Mouse (Mus musculus): ENCODE results near the gene Ubqln3. TPM values are rescaled to one million over a fixed set of nuclear protein-coding genes. Genes with fewer than 3 reads are reported as not detected.

Gene Ubqln3
- not detected in 2 replicates for polyA plus RNA-seq (2014; fragmentation: Nextera tagmentation; extraction: Ambion mirVana)

DNA sequence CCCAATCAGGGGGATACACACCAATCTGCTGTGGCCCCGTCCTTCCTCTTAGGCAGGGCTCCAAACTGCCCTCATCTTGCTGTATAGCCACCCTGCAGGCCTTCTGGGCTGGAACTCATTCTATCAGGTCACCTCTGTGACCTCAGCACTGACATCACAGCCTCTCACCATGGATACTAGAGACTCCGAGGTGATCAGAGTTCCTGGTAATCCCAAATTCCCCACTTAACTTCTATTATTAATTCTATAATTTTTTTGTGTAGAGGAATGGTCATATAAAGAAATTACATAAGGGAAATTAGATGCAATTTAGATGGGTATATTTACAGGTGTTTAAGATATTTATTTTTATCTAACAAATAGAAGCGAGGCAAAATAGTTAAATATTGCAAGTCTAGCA, at the start of gene Ubqln3:
Ubqln3 (minus strand) TSS at position 101 of the 400 bp plus-strand sequence.
- Histone ChIP-seq H3K4me2 (no peak within 1 kb of the TSS), H3K27me3 (ENCODE audit: control insufficient read depth, insufficient read depth, low read length) (no peaks in the 10 kb centered on the region), H3K4me3 (ENCODE audit: low read depth, low read length) (no peak within 1 kb of the TSS), H3K4me1 (ENCODE audit: control insufficient read depth, insufficient read depth, low read length) (no peaks in the 10 kb centered on the region), H3K9ac (ENCODE audit: low read length) (no peak within 1 kb of the TSS), H3K9me3 (ENCODE audit: control insufficient read depth, low read length) (no peaks in the 10 kb centered on the region), H3K27ac (ENCODE audit: low read depth, low read length) (no peak within 1 kb of the TSS), H3K36me3 (ENCODE audit: control insufficient read depth, insufficient read depth, low read length) (no peaks in the 10 kb centered on the region)
- 79% methylated on average over 3 of the region's 3 CpGs for WGBS
- ATAC-seq (ENCODE audit: low FRiP score): no peak
- no peak for DNase-seq (ENCODE audit: low spot score, missing footprints)

DNA sequence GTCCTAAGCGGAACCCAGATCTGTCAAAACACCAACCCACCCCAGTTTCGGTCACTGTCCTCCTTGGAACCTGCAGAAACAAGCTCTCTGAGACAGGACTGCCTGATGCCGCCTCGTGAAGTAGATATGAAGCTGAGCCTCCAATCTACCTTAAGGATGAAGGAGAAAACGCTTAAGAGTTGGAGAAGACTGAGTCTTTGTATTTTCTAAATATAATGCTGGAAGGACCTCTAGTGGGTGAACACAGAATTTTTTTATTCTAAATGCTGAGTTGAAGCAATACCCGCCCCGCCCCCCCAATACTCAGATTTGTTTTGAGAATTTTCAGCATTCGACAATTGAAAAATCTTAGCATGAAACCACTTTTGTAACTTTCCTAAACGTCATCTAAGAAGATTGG, 48.2 kb upstream of the Ubqln3 start:
- H3K9me3 ChIP-seq (ENCODE audit: control insufficient read depth, low read length): no peaks in the 10 kb centered on the region
- DNase-seq (ENCODE audit: low spot score, missing footprints) (no peak), ATAC-seq (ENCODE audit: low FRiP score) (no peak)
- H3K4me3 ChIP-seq (ENCODE audit: low read depth, low read length): no peak overlapping the region
- H3K36me3 ChIP-seq (ENCODE audit: control insufficient read depth, insufficient read depth, low read length): no peaks in the 10 kb centered on the region
- H3K4me2 ChIP-seq: no peak overlapping the region
- no peaks in the 10 kb centered on the region for H3K4me1 ChIP-seq (ENCODE audit: control insufficient read depth, insufficient read depth, low read length)
- H3K27ac ChIP-seq (ENCODE audit: low read depth, low read length): no peak overlapping the region
- no peaks in the 10 kb centered on the region for H3K27me3 ChIP-seq (ENCODE audit: control insufficient read depth, insufficient read depth, low read length)
- H3K9ac ChIP-seq (ENCODE audit: low read length): no peak overlapping the region
- WGBS: 59% methylated on average over 9 of the region's 9 CpGs

DNA sequence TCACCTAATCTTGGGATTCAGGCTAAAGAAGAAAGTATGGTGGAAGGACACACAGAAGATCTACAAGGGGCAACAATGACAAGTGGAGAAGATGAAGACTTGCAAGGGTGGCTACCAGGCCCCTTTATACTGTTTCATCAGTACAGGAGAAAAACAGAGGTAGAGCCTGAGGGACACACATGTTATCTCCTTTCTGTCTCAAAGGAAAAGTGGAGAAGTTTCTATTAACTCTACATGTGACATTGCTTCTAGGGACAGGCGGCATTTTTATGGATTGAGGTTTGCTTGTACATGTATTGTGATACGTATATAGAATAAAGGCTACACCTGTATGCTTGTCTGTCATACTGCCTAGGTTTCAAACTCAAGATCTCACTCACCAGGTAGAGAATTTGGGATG, 40.2 kb upstream of the Ubqln3 start, which contains the start of gene Olfr648:
Olfr648 (minus strand) TSS at position 101 of the 400 bp plus-strand sequence.
- 89% methylated on average over 2 of the region's 2 CpGs for WGBS
- Histone ChIP-seq H3K36me3 (ENCODE audit: control insufficient read depth, insufficient read depth, low read length) (no peaks in the 10 kb centered on the region), H3K4me1 (ENCODE audit: control insufficient read depth, insufficient read depth, low read length) (no peaks in the 10 kb centered on the region), H3K27me3 (ENCODE audit: control insufficient read depth, insufficient read depth, low read length) (no peaks in the 10 kb centered on the region), H3K27ac (ENCODE audit: low read depth, low read length) (no peak within 1 kb of the TSS), H3K9me3 (ENCODE audit: control insufficient read depth, low read length) (no peaks in the 10 kb centered on the region), H3K4me3 (ENCODE audit: low read depth, low read length) (no peak within 1 kb of the TSS), H3K9ac (ENCODE audit: low read length) (no peak within 1 kb of the TSS), H3K4me2 (no peak within 1 kb of the TSS)
- DNase-seq (ENCODE audit: low spot score, missing footprints): no peak
- ATAC-seq (ENCODE audit: low FRiP score): no peak

DNA sequence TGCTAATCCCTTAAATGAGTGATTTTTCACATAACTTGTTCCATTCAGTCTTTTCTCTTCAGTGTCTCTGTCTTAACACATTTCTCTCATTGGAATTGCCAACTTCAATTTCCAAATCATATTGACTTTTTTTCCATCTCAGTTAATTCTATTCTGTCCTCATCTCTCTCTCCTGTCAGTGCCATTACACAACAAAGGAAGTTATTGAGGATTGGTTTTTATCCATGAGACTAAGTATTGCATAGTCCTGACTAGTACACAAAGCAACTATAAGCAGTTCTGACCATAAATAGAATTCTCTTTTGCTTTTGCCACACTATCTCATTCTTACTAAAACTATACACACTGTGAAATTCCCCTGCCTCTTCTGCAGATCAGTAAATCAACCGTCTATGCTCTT, 36.0 kb upstream of the Ubqln3 start:
- Histone ChIP-seq H3K27ac (ENCODE audit: low read depth, low read length) (no peak overlapping the region), H3K27me3 (ENCODE audit: control insufficient read depth, insufficient read depth, low read length) (no peaks in the 10 kb centered on the region), H3K9ac (ENCODE audit: low read length) (no peak overlapping the region), H3K36me3 (ENCODE audit: control insufficient read depth, insufficient read depth, low read length) (no peaks in the 10 kb centered on the region), H3K4me2 (no peak overlapping the region), H3K9me3 (ENCODE audit: control insufficient read depth, low read length) (no peaks in the 10 kb centered on the region), H3K4me1 (ENCODE audit: control insufficient read depth, insufficient read depth, low read length) (no peaks in the 10 kb centered on the region), H3K4me3 (ENCODE audit: low read depth, low read length) (no peak overlapping the region)
- DNase-seq (ENCODE audit: low spot score, missing footprints) (no peak), ATAC-seq (ENCODE audit: low FRiP score) (no peak)
- WGBS: 82% methylated on average over 1 of the region's 1 CpGs

DNA sequence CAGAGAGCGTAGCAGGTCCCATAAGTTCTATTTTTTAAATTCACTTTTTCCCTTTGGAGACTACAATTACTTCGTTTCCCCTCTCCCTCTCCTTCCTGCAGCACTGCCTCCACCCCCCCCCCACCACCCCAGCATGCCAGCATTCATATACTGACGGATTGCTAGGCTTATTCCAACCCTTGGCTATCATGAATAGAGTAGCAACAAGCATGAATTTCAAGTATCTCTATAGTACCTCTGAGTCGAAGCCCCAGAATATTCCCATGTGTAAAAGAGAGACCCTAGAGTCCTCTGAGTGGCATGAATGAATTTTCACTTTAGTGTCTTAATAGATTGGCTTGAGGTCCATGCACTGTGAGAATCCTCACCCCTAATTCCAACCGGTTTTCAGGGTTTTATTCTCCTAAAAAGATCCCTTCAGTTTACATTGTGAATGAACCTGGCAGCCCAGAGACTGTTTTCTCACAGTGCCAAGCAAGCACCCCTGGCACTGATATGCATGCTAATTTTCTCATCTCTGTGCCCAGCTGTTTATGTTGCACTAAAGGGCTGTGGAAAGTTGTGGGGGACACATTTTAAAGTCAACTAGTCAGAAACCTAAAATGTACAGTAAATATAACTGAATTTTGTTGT, 35.5 kb upstream of the Ubqln3 start:
- no peaks in the 10 kb centered on the region for H3K27me3 ChIP-seq (ENCODE audit: control insufficient read depth, insufficient read depth, low read length)
- no peak overlapping the region for H3K27ac ChIP-seq (ENCODE audit: low read depth, low read length)
- no peaks in the 10 kb centered on the region for H3K36me3 ChIP-seq (ENCODE audit: control insufficient read depth, insufficient read depth, low read length)
- no peak for ATAC-seq (ENCODE audit: low FRiP score)
- 68% methylated on average over 5 of the region's 5 CpGs for WGBS
- DNase-seq (ENCODE audit: low spot score, missing footprints): no peak
- no peaks in the 10 kb centered on the region for H3K4me1 ChIP-seq (ENCODE audit: control insufficient read depth, insufficient read depth, low read length)
- no peak overlapping the region for H3K4me3 ChIP-seq (ENCODE audit: low read depth, low read length)
- H3K9me3 ChIP-seq (ENCODE audit: control insufficient read depth, low read length): no peaks in the 10 kb centered on the region
- no peak overlapping the region for H3K4me2 ChIP-seq
- no peak overlapping the region for H3K9ac ChIP-seq (ENCODE audit: low read length)

DNA sequence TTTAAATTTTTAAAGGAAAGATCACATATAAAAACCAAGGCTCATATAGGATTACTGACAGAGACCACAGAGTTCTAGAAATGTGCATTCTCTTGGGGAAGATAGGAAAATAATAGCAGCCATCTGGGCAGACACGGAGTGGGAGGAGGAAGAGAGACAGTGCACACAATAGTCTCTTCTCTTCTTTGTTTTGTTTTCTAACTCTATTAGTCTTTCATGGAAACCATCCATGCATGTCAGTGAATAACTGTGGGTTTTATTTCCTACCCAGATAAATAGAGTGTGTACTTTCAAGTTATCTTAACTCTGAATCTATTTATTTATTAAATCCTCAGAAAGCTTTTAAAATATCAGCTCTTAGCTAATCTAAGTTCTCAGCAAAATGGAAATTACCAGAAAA, 32.0 kb upstream of the Ubqln3 start:
- 36% methylated on average over 1 of the region's 1 CpGs for WGBS

DNA sequence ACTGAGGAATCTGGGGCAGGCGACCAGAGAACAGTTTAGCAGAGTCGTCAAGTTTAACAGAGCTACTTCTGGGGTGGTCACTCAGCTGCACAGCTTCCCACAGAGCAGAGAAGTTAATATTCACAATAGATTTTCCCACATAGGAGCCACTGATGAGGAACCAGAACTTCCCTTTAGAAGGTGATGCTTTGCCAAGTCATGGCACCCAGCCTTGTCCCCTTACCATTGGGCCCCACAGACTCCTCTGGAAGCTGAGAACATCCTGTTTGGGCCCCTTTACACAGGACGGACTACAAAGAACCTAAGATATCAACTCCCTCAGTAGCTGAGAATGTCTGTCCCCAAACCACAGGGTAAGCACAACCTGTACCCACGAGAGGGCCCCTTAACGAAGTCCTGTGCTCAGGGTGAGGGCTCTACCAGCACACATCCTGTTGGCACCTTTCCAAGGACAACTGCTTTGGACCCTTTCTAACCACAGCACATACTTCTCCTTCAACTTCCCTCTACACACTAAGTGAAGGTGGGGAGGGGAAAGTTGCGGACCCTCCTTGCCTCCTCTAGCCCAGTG, 26.6 kb upstream of the Ubqln3 start:
- H3K4me2 ChIP-seq: no peak overlapping the region
- WGBS: 86% methylated on average over 6 of the region's 6 CpGs
- no peak for DNase-seq (ENCODE audit: low spot score, missing footprints)

More for the DNA sequence above, 32.0 kb upstream of the Ubqln3 start:
- Histone ChIP-seq H3K36me3 (ENCODE audit: control insufficient read depth, insufficient read depth, low read length) (no peaks in the 10 kb centered on the region), H3K4me2 (no peak overlapping the region), H3K4me3 (ENCODE audit: low read depth, low read length) (no peak overlapping the region), H3K27ac (ENCODE audit: low read depth, low read length) (no peak overlapping the region), H3K9me3 (ENCODE audit: control insufficient read depth, low read length) (no peaks in the 10 kb centered on the region), H3K9ac (ENCODE audit: low read length) (no peak overlapping the region), H3K4me1 (ENCODE audit: control insufficient read depth, insufficient read depth, low read length) (no peaks in the 10 kb centered on the region), H3K27me3 (ENCODE audit: control insufficient read depth, insufficient read depth, low read length) (no peaks in the 10 kb centered on the region)
- DNase-seq (ENCODE audit: low spot score, missing footprints) (no peak), ATAC-seq (ENCODE audit: low FRiP score) (no peak)

DNA sequence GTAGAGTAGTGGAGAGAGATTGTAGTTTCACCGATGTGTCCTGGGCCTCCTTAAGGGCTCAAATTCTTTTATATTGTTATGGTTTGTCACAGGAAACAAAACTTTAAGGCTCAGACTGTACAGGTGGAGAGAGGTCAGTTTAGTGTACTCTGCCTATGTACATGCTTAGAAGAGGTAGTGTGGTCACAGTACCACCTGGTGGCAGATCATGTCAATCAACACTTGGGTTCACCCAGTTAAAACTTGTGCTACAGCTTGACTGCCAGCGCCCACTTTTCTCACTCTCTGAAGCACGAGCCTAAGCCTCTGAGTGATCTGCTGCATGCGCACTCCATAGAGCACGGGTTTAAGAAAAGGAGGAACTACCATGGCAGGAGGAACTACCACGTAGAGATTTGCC, 24.0 kb upstream of the Ubqln3 start:
- H3K36me3 ChIP-seq (ENCODE audit: control insufficient read depth, insufficient read depth, low read length): no peaks in the 10 kb centered on the region
- DNase-seq (ENCODE audit: low spot score, missing footprints) (no peak), ATAC-seq (ENCODE audit: low FRiP score) (no peak)
- no peak overlapping the region for H3K4me3 ChIP-seq (ENCODE audit: low read depth, low read length)
- no peak overlapping the region for H3K9ac ChIP-seq (ENCODE audit: low read length)
- H3K27me3 ChIP-seq (ENCODE audit: control insufficient read depth, insufficient read depth, low read length): no peaks in the 10 kb centered on the region
- WGBS: 89% methylated on average over 6 of the region's 6 CpGs
- H3K4me1 ChIP-seq (ENCODE audit: control insufficient read depth, insufficient read depth, low read length): no peaks in the 10 kb centered on the region
- no peak overlapping the region for H3K4me2 ChIP-seq
- H3K9me3 ChIP-seq (ENCODE audit: control insufficient read depth, low read length): no peaks in the 10 kb centered on the region
- H3K27ac ChIP-seq (ENCODE audit: low read depth, low read length): no peak overlapping the region

More for the DNA sequence above, 26.6 kb upstream of the Ubqln3 start:
- Histone ChIP-seq H3K27ac (ENCODE audit: low read depth, low read length) (no peak overlapping the region), H3K9ac (ENCODE audit: low read length) (no peak overlapping the region), H3K27me3 (ENCODE audit: control insufficient read depth, insufficient read depth, low read length) (no peaks in the 10 kb centered on the region), H3K4me3 (ENCODE audit: low read depth, low read length) (no peak overlapping the region), H3K4me1 (ENCODE audit: control insufficient read depth, insufficient read depth, low read length) (no peaks in the 10 kb centered on the region), H3K9me3 (ENCODE audit: control insufficient read depth, low read length) (no peaks in the 10 kb centered on the region), H3K36me3 (ENCODE audit: control insufficient read depth, insufficient read depth, low read length) (no peaks in the 10 kb centered on the region)
- ATAC-seq (ENCODE audit: low FRiP score): no peak

DNA sequence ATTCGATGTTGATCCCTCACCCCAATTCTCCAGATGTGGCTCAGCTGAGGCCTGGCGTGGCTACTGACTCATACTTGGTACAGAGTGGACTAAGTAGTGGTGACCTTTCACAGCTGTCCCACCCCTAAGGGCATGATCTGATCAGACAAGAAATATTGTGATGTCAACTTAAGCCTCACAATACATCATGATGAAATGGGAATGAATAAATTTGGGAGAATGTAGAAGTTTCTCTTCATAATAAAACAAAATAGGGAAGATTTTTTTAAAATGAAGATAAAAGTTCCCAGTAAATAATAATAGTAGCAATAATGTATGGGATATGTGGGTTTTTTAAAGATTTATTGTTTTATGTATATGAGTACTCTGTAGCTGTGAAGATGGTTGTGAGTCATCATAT, 7.4 kb upstream of the Ubqln3 start, which contains the start of gene Ubqlnl:
Ubqlnl (minus strand) TSS at position 101 of the 400 bp plus-strand sequence.
- H3K27ac ChIP-seq (ENCODE audit: low read depth, low read length): no peak within 1 kb of the TSS
- H3K9me3 ChIP-seq (ENCODE audit: control insufficient read depth, low read length): no peaks in the 10 kb centered on the region
- 84% methylated on average over 2 of the region's 2 CpGs for WGBS
- DNase-seq (ENCODE audit: low spot score, missing footprints): no peak
- no peak within 1 kb of the TSS for H3K4me3 ChIP-seq (ENCODE audit: low read depth, low read length)
- no peak within 1 kb of the TSS for H3K4me2 ChIP-seq
- ATAC-seq (ENCODE audit: low FRiP score): no peak
- no peaks in the 10 kb centered on the region for H3K4me1 ChIP-seq (ENCODE audit: control insufficient read depth, insufficient read depth, low read length)
- no peaks in the 10 kb centered on the region for H3K36me3 ChIP-seq (ENCODE audit: control insufficient read depth, insufficient read depth, low read length)
- no peak within 1 kb of the TSS for H3K9ac ChIP-seq (ENCODE audit: low read length)
- H3K27me3 ChIP-seq (ENCODE audit: control insufficient read depth, insufficient read depth, low read length): no peaks in the 10 kb centered on the region
